Mouse (Mus musculus): ENCODE data around the gene Slco3a1. TPM values are rescaled to one million over a fixed set of nuclear protein-coding genes. Genes with fewer than 3 reads are reported as not detected.

The Slco3a1 gene
- polyA plus RNA-seq, 1 experiment from 2014 or later, result 19.5 TPM

DNA sequence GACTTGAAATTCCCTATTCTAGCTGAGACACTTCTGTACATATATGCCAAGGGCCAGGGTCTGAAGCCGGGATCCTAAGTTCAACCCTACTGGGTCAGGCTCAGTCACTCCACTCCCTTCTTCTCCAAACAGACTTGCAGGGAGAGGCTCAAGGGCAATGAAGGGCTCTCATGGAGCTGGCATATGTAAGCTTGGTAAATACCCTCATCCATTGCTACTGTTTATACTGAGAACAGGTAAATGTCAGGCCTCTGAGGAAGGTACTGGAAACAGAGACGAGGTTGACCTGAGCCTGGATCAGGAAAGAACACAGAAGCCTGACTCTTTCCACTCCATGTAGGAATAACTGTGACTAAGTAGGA, 70.6 kb downstream of the Slco3a1 start:
- H3K4me2 ChIP-seq, result no peak overlapping the region
- no peak overlapping the region for H3K4me3 ChIP-seq
- 81% methylated on average over 2 of the region's 2 CpGs for WGBS
- no peaks in the 10 kb centered on the region for H3K9me3 ChIP-seq
- no peaks in the 10 kb centered on the region for H3K27me3 ChIP-seq (replicated peaks)
- H3K9ac ChIP-seq, result no peak overlapping the region
- no peaks in the 10 kb centered on the region for H3K36me3 ChIP-seq
- ATAC-seq (ENCODE audit: extremely low read depth, insufficient number of reproducible peaks, low FRiP score, low TSS enrichment), result no peak
- H3K27ac ChIP-seq (replicated peaks), result no peak overlapping the region
- 0 out of 2 replicates have a peak, but pooled peaks cover 4% of the 10 kb centered on the region for H3K4me1 ChIP-seq

DNA sequence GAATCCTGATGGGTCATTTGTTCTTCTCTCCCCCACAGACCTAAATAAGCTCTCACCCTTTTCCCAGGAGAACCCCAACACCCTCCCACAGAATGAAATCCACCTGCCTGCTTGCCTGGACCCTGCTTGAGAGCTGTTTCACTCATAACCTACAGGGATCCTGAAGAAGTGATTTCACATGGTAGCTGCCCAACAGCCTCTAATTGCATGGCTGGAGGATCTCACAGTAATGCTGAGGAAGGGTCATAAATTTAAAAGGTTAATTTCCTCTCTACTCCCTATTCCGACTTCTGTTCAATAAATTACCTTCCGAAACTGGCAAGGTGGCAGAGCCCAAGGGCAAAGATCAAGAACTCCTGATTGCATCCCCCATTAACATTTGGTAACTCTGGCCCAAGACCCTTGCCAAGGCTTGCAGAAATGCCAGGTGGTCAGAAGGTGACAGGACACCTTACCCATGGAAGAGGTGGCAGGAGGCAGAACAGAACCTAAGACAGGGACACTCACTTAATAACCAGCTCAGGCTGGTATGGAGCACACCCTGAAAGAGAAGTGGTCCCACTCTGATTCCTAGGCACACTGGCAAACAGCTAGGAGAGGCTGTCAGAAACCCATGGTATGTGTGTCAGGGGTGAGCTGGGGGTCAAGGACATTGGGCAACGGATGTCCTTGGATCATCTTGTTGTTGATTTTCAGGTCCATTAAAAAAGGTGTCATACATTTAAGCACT, 71.1 kb downstream of the Slco3a1 start:
- no peak overlapping the region for H3K4me2 ChIP-seq

DNA sequence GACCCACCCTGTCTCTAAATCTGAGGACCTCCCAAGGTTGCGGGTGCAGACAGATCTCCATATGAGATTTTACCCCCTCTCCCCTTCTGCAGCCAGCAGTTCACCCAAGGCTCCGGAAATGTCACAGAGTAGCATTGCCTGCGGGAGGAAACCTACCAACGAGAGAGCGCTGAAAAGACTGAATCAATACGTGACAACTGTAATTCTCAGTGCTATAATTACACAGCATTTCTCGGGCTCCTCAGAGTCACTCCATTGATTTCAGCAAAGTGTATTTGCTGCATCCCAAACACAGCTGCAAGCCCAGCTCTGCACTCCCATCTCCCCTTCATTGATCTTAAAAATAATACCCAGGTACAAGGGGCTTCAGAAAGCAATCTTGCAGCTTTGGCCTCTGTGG, 82.8 kb downstream of the Slco3a1 start:
- no peak overlapping the region for H3K4me2 ChIP-seq
- H3K9ac ChIP-seq, result no peak overlapping the region
- no peaks in the 10 kb centered on the region for H3K27me3 ChIP-seq (replicated peaks)
- no peaks in the 10 kb centered on the region for H3K9me3 ChIP-seq
- no peak overlapping the region for H3K4me3 ChIP-seq
- H3K4me1 ChIP-seq, result peaks cover 23% of the 10 kb centered on the region
- ATAC-seq (ENCODE audit: extremely low read depth, insufficient number of reproducible peaks, low FRiP score, low TSS enrichment), result no peak
- WGBS, result 56% methylated on average over 7 of the region's 7 CpGs
- H3K27ac ChIP-seq (replicated peaks), result no peak overlapping the region
- no peaks in the 10 kb centered on the region for H3K36me3 ChIP-seq

More for the DNA sequence above, 71.1 kb downstream of the Slco3a1 start:
- Histone ChIP-seq H3K27me3 (replicated peaks) (no peaks in the 10 kb centered on the region), H3K9ac (no peak overlapping the region), H3K4me3 (no peak overlapping the region), H3K9me3 (no peaks in the 10 kb centered on the region), H3K27ac (replicated peaks) (no peak overlapping the region), H3K36me3 (no peaks in the 10 kb centered on the region), H3K4me1 (0 out of 2 replicates have a peak, but pooled peaks cover 4% of the 10 kb centered on the region)
- WGBS, result 78% methylated on average over 3 of the region's 3 CpGs
- no peak for ATAC-seq (ENCODE audit: extremely low read depth, insufficient number of reproducible peaks, low FRiP score, low TSS enrichment)

DNA sequence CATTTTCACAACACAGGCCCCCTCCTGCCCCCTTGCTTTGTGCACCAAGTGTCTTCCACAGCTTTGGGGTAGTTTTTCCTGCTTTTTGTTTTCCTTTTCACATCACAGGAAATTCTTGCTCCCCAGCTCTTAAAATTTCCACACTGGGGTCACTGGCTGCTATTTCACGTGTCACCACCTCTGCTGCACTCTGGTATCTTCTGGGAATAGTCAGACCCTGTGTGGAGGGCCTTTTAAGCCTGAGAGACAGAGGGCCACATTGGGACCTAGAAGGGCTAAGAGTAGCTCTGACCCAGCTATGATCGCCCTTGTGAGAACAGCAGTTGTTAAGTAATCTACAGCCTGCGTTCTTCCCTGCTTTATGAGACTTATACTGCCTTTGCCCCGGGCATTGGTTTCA, 87.7 kb downstream of the Slco3a1 start:
- H3K27ac ChIP-seq (replicated peaks), result peak overlapping the region; percentile 30; the same call in 1 of the 2 replicates
- no peaks in the 10 kb centered on the region for H3K9me3 ChIP-seq
- WGBS, result 51% methylated on average over 4 of the region's 4 CpGs
- H3K4me2 ChIP-seq, result no peak overlapping the region
- H3K4me1 ChIP-seq, result peaks cover 54% of the 10 kb centered on the region
- 0 out of 2 replicates have a peak overlapping the region, but pooled peaks have one; percentile 25 for H3K9ac ChIP-seq
- H3K36me3 ChIP-seq, result no peaks in the 10 kb centered on the region
- H3K27me3 ChIP-seq (replicated peaks), result no peaks in the 10 kb centered on the region
- no peak overlapping the region for H3K4me3 ChIP-seq
- ATAC-seq (ENCODE audit: extremely low read depth, insufficient number of reproducible peaks, low FRiP score, low TSS enrichment), result no peak

DNA sequence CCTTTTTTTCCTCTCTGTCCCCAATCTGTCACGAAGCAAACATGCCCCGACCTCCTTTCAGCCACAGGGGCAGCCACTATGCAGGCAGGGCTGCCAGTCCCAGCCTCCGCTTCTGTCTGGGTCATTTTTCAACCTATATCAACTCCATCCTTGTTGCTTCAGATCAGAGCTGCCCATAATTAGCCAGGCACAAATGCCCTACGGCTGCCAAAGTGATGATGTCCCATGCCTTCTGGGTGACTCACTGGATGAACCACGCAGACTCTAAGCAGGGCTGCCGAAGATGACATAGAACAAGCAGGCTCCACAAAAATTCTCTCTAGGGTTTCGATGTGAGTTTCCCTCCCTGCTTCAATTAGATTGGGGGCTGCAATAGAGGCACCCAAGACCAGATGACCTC, 89.9 kb downstream of the Slco3a1 start:
- H3K27ac ChIP-seq (replicated peaks), result peak overlapping the region; percentile 79

DNA sequence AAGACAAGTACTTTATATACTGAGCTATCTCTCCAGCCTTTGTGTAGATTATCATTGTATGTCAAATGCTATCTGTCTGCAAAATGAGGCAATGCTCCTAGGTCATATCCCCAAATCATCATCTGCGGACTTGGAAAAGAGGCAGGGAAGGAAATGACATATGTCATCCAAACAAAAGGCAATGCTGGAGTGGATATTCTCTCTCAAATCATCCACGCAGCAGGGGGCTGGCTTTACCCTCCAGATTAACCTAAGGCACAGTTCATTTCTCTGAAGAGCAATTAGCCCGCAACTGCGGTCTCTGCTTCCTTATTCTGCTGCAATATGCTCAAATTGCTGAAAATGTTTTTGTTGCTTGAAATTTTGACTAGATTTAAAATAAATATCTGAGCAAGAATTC, 92.1 kb downstream of the Slco3a1 start:
- Histone ChIP-seq H3K4me1 (peaks cover 78% of the 10 kb centered on the region), H3K36me3 (no peaks in the 10 kb centered on the region), H3K9ac (0 out of 2 replicates have a peak overlapping the region, but pooled peaks have one; percentile 11), H3K27ac (replicated peaks) (no peak overlapping the region), H3K4me3 (no peak overlapping the region), H3K4me2 (no peak overlapping the region), H3K9me3 (no peaks in the 10 kb centered on the region), H3K27me3 (replicated peaks) (no peaks in the 10 kb centered on the region)
- WGBS, result 66% methylated on average over 4 of the region's 4 CpGs
- no peak for ATAC-seq (ENCODE audit: extremely low read depth, insufficient number of reproducible peaks, low FRiP score, low TSS enrichment)

More for the DNA sequence above, 89.9 kb downstream of the Slco3a1 start:
- peak overlapping the region; percentile 24 for H3K4me2 ChIP-seq
- H3K4me1 ChIP-seq, result peaks cover 66% of the 10 kb centered on the region
- no peak for ATAC-seq (ENCODE audit: extremely low read depth, insufficient number of reproducible peaks, low FRiP score, low TSS enrichment)
- H3K4me3 ChIP-seq, result no peak overlapping the region
- WGBS, result 37% methylated on average over 7 of the region's 7 CpGs
- no peaks in the 10 kb centered on the region for H3K9me3 ChIP-seq
- no peaks in the 10 kb centered on the region for H3K36me3 ChIP-seq
- no peaks in the 10 kb centered on the region for H3K27me3 ChIP-seq (replicated peaks)
- peak overlapping the region; percentile 37; the same call in 1 of the 2 replicates for H3K9ac ChIP-seq

DNA sequence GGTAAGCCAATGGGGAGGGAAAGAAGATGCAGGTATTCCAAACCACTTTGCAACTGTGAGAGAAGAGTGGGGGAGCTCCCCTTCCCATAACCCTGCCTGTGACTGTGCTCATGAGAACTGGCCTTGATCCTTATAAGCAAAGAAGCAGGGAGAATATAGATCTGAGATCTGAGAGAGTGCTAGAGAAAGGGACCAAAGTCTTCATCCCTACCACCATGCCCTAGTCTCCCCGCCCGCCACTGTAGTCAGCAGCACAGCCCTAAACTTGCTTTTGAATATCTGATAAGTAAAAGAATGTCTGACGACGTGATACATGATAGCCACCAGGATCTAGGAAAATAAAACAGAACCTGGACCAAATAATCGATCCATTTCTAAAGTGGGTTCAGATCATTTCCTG, 92.8 kb downstream of the Slco3a1 start:
- no peak for ATAC-seq (ENCODE audit: extremely low read depth, insufficient number of reproducible peaks, low FRiP score, low TSS enrichment)
- Histone ChIP-seq H3K9me3 (no peaks in the 10 kb centered on the region), H3K27me3 (replicated peaks) (no peaks in the 10 kb centered on the region), H3K9ac (no peak overlapping the region), H3K27ac (replicated peaks) (no peak overlapping the region), H3K36me3 (no peaks in the 10 kb centered on the region), H3K4me1 (peaks cover 78% of the 10 kb centered on the region), H3K4me2 (no peak overlapping the region), H3K4me3 (no peak overlapping the region)
- WGBS, result 68% methylated on average over 5 of the region's 5 CpGs

DNA sequence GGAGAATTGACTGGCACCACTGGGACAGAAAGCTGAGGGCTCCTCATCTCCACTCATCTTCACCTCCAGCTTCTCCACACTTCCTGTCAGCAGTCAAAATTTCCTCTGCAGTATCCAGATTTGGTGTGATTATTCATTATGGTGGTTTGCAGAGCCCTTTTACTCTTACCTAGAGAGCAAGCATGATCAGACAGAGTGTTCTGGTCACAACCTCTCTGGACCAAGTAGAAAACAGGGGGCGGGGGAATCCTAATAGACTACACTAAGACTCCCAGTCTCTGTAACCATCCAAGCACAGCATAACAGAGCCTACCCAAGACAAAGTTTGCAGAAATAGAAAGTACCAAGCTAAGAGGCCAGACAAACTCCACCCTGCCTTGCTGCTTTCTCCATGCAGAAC, 93.4 kb downstream of the Slco3a1 start:
- Histone ChIP-seq H3K4me2 (no peak overlapping the region), H3K9ac (no peak overlapping the region), H3K9me3 (no peaks in the 10 kb centered on the region), H3K4me1 (peaks cover 72% of the 10 kb centered on the region), H3K36me3 (no peaks in the 10 kb centered on the region), H3K27me3 (replicated peaks) (no peaks in the 10 kb centered on the region), H3K4me3 (no peak overlapping the region), H3K27ac (replicated peaks) (no peak overlapping the region)
- WGBS, result 87% methylated on average over 1 of the region's 1 CpGs
- no peak for ATAC-seq (ENCODE audit: extremely low read depth, insufficient number of reproducible peaks, low FRiP score, low TSS enrichment)

DNA sequence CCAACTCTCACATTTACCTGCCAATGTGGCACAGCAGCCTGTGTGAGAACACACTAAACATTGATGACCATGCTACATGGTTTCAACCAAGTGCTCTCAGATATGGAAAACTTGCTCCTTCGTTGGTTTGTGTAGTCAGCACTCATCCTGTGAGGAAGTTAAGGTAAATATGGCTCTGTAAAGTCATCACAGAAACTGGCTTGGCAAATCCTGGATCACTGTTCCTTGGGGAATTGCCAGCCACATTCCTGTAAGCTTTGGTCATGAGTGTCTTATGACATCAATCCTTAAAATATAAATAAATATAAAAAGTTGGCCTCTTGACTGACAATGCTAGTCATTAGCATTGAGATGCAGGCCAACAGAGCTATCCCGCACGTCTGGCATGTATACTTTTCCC, 94.8 kb downstream of the Slco3a1 start:
- no peak overlapping the region for H3K9ac ChIP-seq
- 65% methylated on average over 3 of the region's 3 CpGs for WGBS
- ATAC-seq (ENCODE audit: extremely low read depth, insufficient number of reproducible peaks, low FRiP score, low TSS enrichment), result no peak

DNA sequence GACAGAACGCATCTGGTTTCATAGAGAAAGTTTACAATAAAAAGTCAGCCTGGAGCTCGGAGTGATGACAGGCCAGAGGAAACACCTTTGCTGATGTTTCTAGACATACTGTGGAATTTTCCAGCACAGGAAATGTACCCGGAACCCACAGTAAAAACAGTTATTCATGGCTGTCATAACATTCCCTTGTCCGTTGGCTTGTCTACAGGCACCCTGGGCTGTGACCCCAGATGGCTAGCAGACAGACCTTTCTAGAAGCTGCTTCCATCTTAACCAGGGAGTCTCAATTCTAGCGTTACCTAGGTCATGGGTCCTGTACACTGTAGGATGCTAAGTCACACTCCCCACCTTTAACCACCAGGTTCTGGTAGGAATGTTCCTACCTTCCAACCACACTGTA, 95.3 kb downstream of the Slco3a1 start:
- no peaks in the 10 kb centered on the region for H3K36me3 ChIP-seq
- H3K4me2 ChIP-seq, result no peak overlapping the region
- H3K27ac ChIP-seq (replicated peaks), result peak overlapping the region; percentile 74
- H3K9ac ChIP-seq, result no peak overlapping the region
- H3K4me3 ChIP-seq, result no peak overlapping the region
- no peaks in the 10 kb centered on the region for H3K9me3 ChIP-seq
- no peak for ATAC-seq (ENCODE audit: extremely low read depth, insufficient number of reproducible peaks, low FRiP score, low TSS enrichment)
- H3K27me3 ChIP-seq (replicated peaks), result no peaks in the 10 kb centered on the region
- peaks cover 54% of the 10 kb centered on the region for H3K4me1 ChIP-seq
- 45% methylated on average over 5 of the region's 5 CpGs for WGBS

More for the DNA sequence above, 94.8 kb downstream of the Slco3a1 start:
- Histone ChIP-seq H3K4me1 (peaks cover 59% of the 10 kb centered on the region), H3K36me3 (no peaks in the 10 kb centered on the region), H3K4me3 (no peak overlapping the region), H3K27ac (replicated peaks) (peak overlapping the region; percentile 74; the same call in 1 of the 2 replicates), H3K9me3 (no peaks in the 10 kb centered on the region), H3K27me3 (replicated peaks) (no peaks in the 10 kb centered on the region), H3K4me2 (no peak overlapping the region)

DNA sequence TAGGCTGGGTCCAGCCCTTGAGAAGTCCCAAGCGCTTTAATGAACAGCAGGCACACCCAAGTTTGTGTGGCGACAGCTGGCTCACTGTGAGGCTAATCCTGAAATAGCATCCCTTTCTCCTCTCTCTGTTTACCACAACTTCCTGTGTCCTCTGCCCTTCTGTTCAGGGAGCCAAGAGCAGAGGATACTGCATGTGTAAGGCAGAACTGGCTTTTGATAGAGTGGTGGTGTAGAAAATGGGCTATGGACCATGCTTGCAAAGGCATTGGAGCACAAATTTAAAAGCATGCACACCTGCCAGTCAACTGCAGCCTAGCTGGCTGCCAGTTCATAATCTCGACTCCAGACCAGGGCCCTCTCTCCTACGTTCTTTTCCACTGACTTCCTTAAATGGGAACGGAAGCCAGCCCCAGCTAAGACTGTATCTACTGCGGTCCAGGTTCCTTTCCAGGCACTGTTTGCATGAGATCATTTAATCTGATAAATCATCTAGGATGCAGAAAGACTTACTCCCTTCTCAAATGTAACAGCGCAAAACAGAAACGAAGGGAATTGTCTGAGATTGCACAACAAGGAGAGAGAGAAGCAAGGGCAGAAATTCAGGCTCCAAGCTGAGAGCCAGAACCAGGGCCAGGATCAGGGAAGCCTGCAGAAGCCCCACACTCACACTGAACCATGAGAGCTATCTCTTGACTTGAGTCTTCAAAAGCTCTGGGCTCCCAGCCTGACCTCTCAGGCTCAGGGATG, 95.9 kb downstream of the Slco3a1 start:
- H3K36me3 ChIP-seq, result no peaks in the 10 kb centered on the region
- peaks cover 48% of the 10 kb centered on the region for H3K4me1 ChIP-seq
- H3K9ac ChIP-seq, result 0 out of 2 replicates have a peak overlapping the region, but pooled peaks have one; percentile 20
- peak overlapping the region; percentile 19 for H3K4me2 ChIP-seq
- no peak overlapping the region for H3K4me3 ChIP-seq
- ATAC-seq (ENCODE audit: extremely low read depth, insufficient number of reproducible peaks, low FRiP score, low TSS enrichment), result no peak
- 35% methylated on average over 8 of the region's 8 CpGs for whole genome bisulfite sequencing
- no peaks in the 10 kb centered on the region for H3K9me3 ChIP-seq
- H3K27ac ChIP-seq (replicated peaks), result peak overlapping the region; percentile 74
- no peaks in the 10 kb centered on the region for H3K27me3 ChIP-seq (replicated peaks)
